Mouse (Mus musculus): ENCODE measurements at regions not wholly inside any gene's neighbourhood (a gene's known extent, or its start where the extent isn't known, plus 50 kb on each side); places are given as distances from the start of the nearest gene placed in this dataset.

GRCm38 (mm10) chr10:97778531-97778930 lies 52.0 kb upstream of the C030005K15Rik start:
- DNase-seq (ENCODE audit: low spot score): no peak
- H3K4me3 ChIP-seq (ENCODE audit: low read depth, low read length): no peak overlapping the region
- H3K9me3 ChIP-seq (replicated peaks): peaks cover 3% of the 10 kb centered on the region; the same call in 1 of the 2 replicates
- no peaks in the 10 kb centered on the region for H3K36me3 ChIP-seq (replicated peaks)
- TF ChIP-seq TAL1 (conservative IDR thresholded peaks at IDR 0.05; ENCODE audit: low read depth, low read length) (no peak), GATA1 (IDR thresholded peaks at IDR 0.05; ENCODE audit: borderline replicate concordance, low read length) (no peak), GATA2 (IDR thresholded peaks at IDR 0.05; ENCODE audit: borderline replicate concordance, low read depth, low read length) (no peak), POLR2AphosphoS5 (IDR thresholded peaks at IDR 0.05; ENCODE audit: insufficient replicate concordance, low read depth, low read length) (no peak), CTCF (IDR thresholded peaks at IDR 0.05; ENCODE audit: low read depth, low read length) (no peak)
- no peaks in the 10 kb centered on the region for H3K4me1 ChIP-seq (ENCODE audit: insufficient read depth, low read depth, low read length)
- no peaks in the 10 kb centered on the region for H3K27me3 ChIP-seq (ENCODE audit: insufficient read depth, low read length)
- no peak; the same call in 1 of the 2 replicates for ATAC-seq (ENCODE audit: extremely low read depth, insufficient number of reproducible peaks, low FRiP score, poor library complexity, severe bottlenecking)

- H3K9me3 ChIP-seq (replicated peaks): peaks cover 3% of the 10 kb centered on the region; the same call in 1 of the 2 replicates
- no peaks in the 10 kb centered on the region for H3K27me3 ChIP-seq (ENCODE audit: insufficient read depth, low read length)
- no peaks in the 10 kb centered on the region for H3K4me1 ChIP-seq (ENCODE audit: insufficient read depth, low read depth, low read length)
- DNase-seq (ENCODE audit: low spot score): no peak
- TF ChIP-seq TAL1 (conservative IDR thresholded peaks at IDR 0.05; ENCODE audit: low read depth, low read length) (no peak), GATA2 (IDR thresholded peaks at IDR 0.05; ENCODE audit: borderline replicate concordance, low read depth, low read length) (no peak), CTCF (IDR thresholded peaks at IDR 0.05; ENCODE audit: low read depth, low read length) (no peak), GATA1 (IDR thresholded peaks at IDR 0.05; ENCODE audit: borderline replicate concordance, low read length) (no peak)
- H3K36me3 ChIP-seq (replicated peaks): no peaks in the 10 kb centered on the region
- no peak overlapping the region for H3K4me3 ChIP-seq (ENCODE audit: low read depth, low read length)
- no peak for ATAC-seq (ENCODE audit: extremely low read depth, insufficient number of reproducible peaks, low FRiP score, poor library complexity, severe bottlenecking)
Measured at GRCm38 (mm10) chr10:97779335-97779734, 52.8 kb upstream of the C030005K15Rik start.

GRCm38 (mm10) chr10:97793804-97794203 lies 67.2 kb upstream of the C030005K15Rik start:
- Histone ChIP-seq H3K4me1 (ENCODE audit: insufficient read depth, low read depth, low read length) (no peaks in the 10 kb centered on the region), H3K4me3 (ENCODE audit: low read depth, low read length) (no peak overlapping the region), H3K9me3 (replicated peaks) (0 out of 2 replicates have a peak, but pooled peaks cover 3% of the 10 kb centered on the region), H3K27me3 (ENCODE audit: insufficient read depth, low read length) (no peaks in the 10 kb centered on the region), H3K36me3 (replicated peaks) (no peaks in the 10 kb centered on the region)
- ATAC-seq (ENCODE audit: extremely low read depth, insufficient number of reproducible peaks, low FRiP score, poor library complexity, severe bottlenecking): no peak
- DNase-seq (ENCODE audit: low spot score): no peak
- TF ChIP-seq POLR2AphosphoS5 (IDR thresholded peaks at IDR 0.05; ENCODE audit: insufficient replicate concordance, low read depth, low read length) (no peak), GATA1 (IDR thresholded peaks at IDR 0.05; ENCODE audit: borderline replicate concordance, low read length) (no peak), CTCF (IDR thresholded peaks at IDR 0.05; ENCODE audit: low read depth, low read length) (no peak)

GRCm38 (mm10) chr10:97801448-97802265 lies 75.1 kb upstream of the C030005K15Rik start:
- H3K9me3 ChIP-seq (replicated peaks): no peaks in the 10 kb centered on the region
- no peaks in the 10 kb centered on the region for H3K36me3 ChIP-seq (replicated peaks)
- TF ChIP-seq POLR2AphosphoS5 (IDR thresholded peaks at IDR 0.05; ENCODE audit: insufficient replicate concordance, low read depth, low read length): no peak
- TF ChIP-seq CTCF (IDR thresholded peaks at IDR 0.05; ENCODE audit: low read depth, low read length): no peak
- TF ChIP-seq GATA1 (IDR thresholded peaks at IDR 0.05; ENCODE audit: borderline replicate concordance, low read length): no peak
- TF ChIP-seq TAL1 (conservative IDR thresholded peaks at IDR 0.05; ENCODE audit: low read depth, low read length): no peak
- TF ChIP-seq GATA2 (IDR thresholded peaks at IDR 0.05; ENCODE audit: borderline replicate concordance, low read depth, low read length): no peak
- no peak overlapping the region for H3K4me3 ChIP-seq (ENCODE audit: low read depth, low read length)
- H3K4me1 ChIP-seq (ENCODE audit: insufficient read depth, low read depth, low read length): no peaks in the 10 kb centered on the region
- no peak for ATAC-seq (ENCODE audit: extremely low read depth, insufficient number of reproducible peaks, low FRiP score, poor library complexity, severe bottlenecking)
- DNase-seq (ENCODE audit: low spot score): no peak
- no peaks in the 10 kb centered on the region for H3K27me3 ChIP-seq (ENCODE audit: insufficient read depth, low read length)

GRCm38 (mm10) chr10:97807947-97808346 lies 81.4 kb upstream of the C030005K15Rik start:
- H3K27me3 ChIP-seq (ENCODE audit: insufficient read depth, low read length): no peaks in the 10 kb centered on the region
- DNase-seq (ENCODE audit: low spot score): no peak
- no peaks in the 10 kb centered on the region for H3K36me3 ChIP-seq (replicated peaks)
- ATAC-seq (ENCODE audit: extremely low read depth, insufficient number of reproducible peaks, low FRiP score, poor library complexity, severe bottlenecking): no peak
- H3K4me1 ChIP-seq (ENCODE audit: insufficient read depth, low read depth, low read length): no peaks in the 10 kb centered on the region
- no peak overlapping the region for H3K4me3 ChIP-seq (ENCODE audit: low read depth, low read length)
- H3K9me3 ChIP-seq (replicated peaks): no peaks in the 10 kb centered on the region
- no peak for TF ChIP-seq CTCF (IDR thresholded peaks at IDR 0.05; ENCODE audit: low read depth, low read length)
- no peak for TF ChIP-seq POLR2AphosphoS5 (IDR thresholded peaks at IDR 0.05; ENCODE audit: insufficient replicate concordance, low read depth, low read length)
- TF ChIP-seq GATA1 (IDR thresholded peaks at IDR 0.05; ENCODE audit: borderline replicate concordance, low read length): no peak
- TF ChIP-seq TAL1 (conservative IDR thresholded peaks at IDR 0.05; ENCODE audit: low read depth, low read length): no peak
- no peak for TF ChIP-seq GATA2 (IDR thresholded peaks at IDR 0.05; ENCODE audit: borderline replicate concordance, low read depth, low read length)

- ATAC-seq (ENCODE audit: extremely low read depth, insufficient number of reproducible peaks, low FRiP score, poor library complexity, severe bottlenecking): no peak; the same call in 1 of the 2 replicates
- DNase-seq (ENCODE audit: low spot score): no peak
- H3K9me3 ChIP-seq (replicated peaks): 0 out of 2 replicates have a peak, but pooled peaks cover 2% of the 10 kb centered on the region
- TF ChIP-seq GATA2 (IDR thresholded peaks at IDR 0.05; ENCODE audit: borderline replicate concordance, low read depth, low read length): no peak
- no peak for TF ChIP-seq CTCF (IDR thresholded peaks at IDR 0.05; ENCODE audit: low read depth, low read length)
- TF ChIP-seq GATA1 (IDR thresholded peaks at IDR 0.05; ENCODE audit: borderline replicate concordance, low read length): no peak
- no peak for TF ChIP-seq TAL1 (conservative IDR thresholded peaks at IDR 0.05; ENCODE audit: low read depth, low read length)
- TF ChIP-seq POLR2AphosphoS5 (IDR thresholded peaks at IDR 0.05; ENCODE audit: insufficient replicate concordance, low read depth, low read length): no peak
- H3K4me1 ChIP-seq (ENCODE audit: insufficient read depth, low read depth, low read length): no peaks in the 10 kb centered on the region
- H3K36me3 ChIP-seq (replicated peaks): no peaks in the 10 kb centered on the region
- H3K27me3 ChIP-seq (ENCODE audit: insufficient read depth, low read length): no peaks in the 10 kb centered on the region
- H3K4me3 ChIP-seq (ENCODE audit: low read depth, low read length): no peak overlapping the region
Measured at GRCm38 (mm10) chr10:97842574-97842973, 116.0 kb upstream of the C030005K15Rik start.
